Mouse (Mus musculus): ENCODE results near the gene Klf7. TPM values are rescaled to one million over a fixed set of nuclear protein-coding genes. Genes with fewer than 3 reads are reported as not detected.

The Klf7 gene
- 14.5 and 16.2 TPM in 2 replicates for polyA plus RNA-seq (2014; fragmentation: Nextera tagmentation; extraction: Ambion mirVana)

DNA sequence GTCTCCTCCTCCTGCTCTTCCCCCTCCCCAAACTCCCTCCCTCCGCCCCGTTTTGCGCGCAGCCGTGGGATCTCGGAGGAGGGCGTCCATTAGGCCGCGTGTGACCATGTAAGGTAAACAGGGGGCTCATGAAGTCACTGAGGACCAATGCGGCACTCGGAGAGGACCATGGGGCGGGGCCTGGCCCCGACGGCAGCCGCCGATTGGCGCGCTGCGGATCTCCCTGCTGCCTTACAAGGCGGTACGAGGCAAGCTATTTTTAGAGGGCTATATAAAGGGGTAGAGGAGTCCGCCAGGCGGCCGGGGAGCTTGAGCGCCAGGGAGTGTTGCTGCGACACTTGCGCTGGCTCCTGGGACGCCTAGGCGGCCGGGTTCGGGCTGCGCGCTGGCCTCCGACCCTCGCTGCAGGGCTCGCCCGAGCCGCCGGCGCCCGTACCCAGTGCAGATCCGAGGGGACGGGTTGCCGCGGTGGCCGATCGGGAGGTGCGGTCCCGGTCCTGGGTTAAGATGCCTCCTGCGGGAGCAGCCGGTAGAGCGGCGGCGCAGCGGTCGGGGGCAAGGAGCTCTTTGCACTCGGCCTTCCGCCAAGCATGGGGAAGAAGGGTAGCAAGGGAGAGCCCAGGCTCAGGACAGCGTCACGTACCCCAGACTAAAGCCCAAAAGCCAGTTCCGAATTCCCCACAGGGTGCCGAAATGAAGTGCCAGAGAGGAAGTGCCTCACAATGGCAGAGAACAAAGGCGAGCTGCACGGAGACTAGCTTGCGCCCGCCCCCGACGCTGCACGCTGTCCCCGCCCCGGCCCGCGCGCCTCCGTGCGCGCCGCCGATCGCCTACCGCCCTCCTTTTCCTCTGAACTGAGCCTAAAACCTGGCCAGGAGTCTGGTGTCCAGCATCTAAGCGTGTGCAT lies at the start of gene Klf7:
Gene Klf7 (minus strand): TSS at position 724 of the 907 bp plus-strand sequence.
- WGBS (ENCODE audit: insufficient replicate concordance), result under 1% methylated on average over 80 of the region's 82 CpGs
- H3K9ac ChIP-seq (ENCODE audit: low read depth, low read length), result peak within 1 kb of the TSS; percentile 100
- H3K27me3 ChIP-seq (ENCODE audit: control insufficient read depth, insufficient read depth, low read length), result no peaks in the 10 kb centered on the region
- 0 out of 2 replicates have a peak, but pooled peaks cover 3% of the 10 kb centered on the region for H3K4me1 ChIP-seq (ENCODE audit: control insufficient read depth, insufficient read depth, low read length)
- H3K36me3 ChIP-seq (ENCODE audit: control insufficient read depth, insufficient read depth, low read length), result no peaks in the 10 kb centered on the region
- peak; percentile 98 for ATAC-seq (replicated peaks; ENCODE audit: insufficient number of reproducible peaks, low FRiP score, low TSS enrichment)
- no peaks in the 10 kb centered on the region for H3K9me3 ChIP-seq (replicated peaks; ENCODE audit: control insufficient read depth, low read length)
- peak within 1 kb of the TSS; percentile 84 for H3K4me2 ChIP-seq
- peak within 1 kb of the TSS; percentile 82 for H3K4me3 ChIP-seq (ENCODE audit: low read depth, low read length)
- peak within 1 kb of the TSS; percentile 100 for H3K27ac ChIP-seq (ENCODE audit: low read depth, low read length)

GRCm38 (mm10) chr1:64164526-64165062 lies 42.5 kb upstream of the Klf7 start:
- Histone ChIP-seq H3K4me1 (ENCODE audit: control insufficient read depth, insufficient read depth, low read length) (no peaks in the 10 kb centered on the region), H3K27me3 (ENCODE audit: control insufficient read depth, insufficient read depth, low read length) (no peaks in the 10 kb centered on the region), H3K9me3 (replicated peaks; ENCODE audit: control insufficient read depth, low read length) (no peaks in the 10 kb centered on the region), H3K27ac (ENCODE audit: low read depth, low read length) (no peak overlapping the region), H3K9ac (ENCODE audit: low read depth, low read length) (no peak overlapping the region), H3K4me3 (ENCODE audit: low read depth, low read length) (no peak overlapping the region), H3K4me2 (no peak overlapping the region), H3K36me3 (ENCODE audit: control insufficient read depth, insufficient read depth, low read length) (no peaks in the 10 kb centered on the region)
- 75% methylated on average over 5 of the region's 5 CpGs for WGBS (ENCODE audit: insufficient replicate concordance)
- no peak for ATAC-seq (replicated peaks; ENCODE audit: insufficient number of reproducible peaks, low FRiP score, low TSS enrichment)

DNA sequence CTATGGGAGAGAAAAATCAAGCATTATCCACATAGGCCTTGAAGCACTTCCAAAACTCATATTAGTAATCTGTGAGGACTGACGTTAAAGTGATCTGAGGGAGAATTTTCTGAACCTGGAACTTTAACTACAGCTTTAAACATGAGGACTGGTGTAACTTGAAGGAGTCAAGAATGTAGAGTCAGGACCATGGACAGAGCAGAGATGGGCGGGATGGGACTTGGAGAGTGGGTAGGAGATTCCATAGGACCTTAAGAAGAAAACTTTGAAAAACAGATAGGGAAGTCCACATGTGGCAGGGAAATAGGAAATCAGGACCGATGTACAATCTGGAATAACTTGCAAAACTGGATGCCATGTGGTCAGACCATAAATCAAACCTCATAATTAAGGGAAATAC lies 36.7 kb upstream of the Klf7 start:
- no peak for ATAC-seq (replicated peaks; ENCODE audit: insufficient number of reproducible peaks, low FRiP score, low TSS enrichment)

DNA sequence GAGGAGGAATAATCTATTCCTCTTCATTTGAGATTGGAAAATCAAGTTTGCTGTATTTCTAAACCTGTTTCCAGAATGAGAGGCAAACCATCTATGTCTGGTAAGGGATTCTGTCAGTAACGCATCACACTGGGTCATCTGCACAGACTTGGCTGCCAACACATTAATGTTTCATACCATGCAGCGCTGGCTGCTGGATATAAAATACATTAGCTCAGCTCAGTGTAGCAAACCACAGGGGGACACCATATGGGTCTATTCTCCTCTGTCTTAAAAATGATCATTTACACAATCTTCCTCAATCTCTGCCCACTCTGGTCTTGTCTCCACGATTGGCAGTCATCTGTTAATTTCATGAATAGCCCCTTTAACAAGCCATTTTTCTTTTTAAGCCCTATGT lies 27.1 kb upstream of the Klf7 start:
- no peak overlapping the region for H3K27ac ChIP-seq (ENCODE audit: low read depth, low read length)
- 81% methylated on average over 3 of the region's 3 CpGs for WGBS (ENCODE audit: insufficient replicate concordance)
- H3K4me1 ChIP-seq (ENCODE audit: control insufficient read depth, insufficient read depth, low read length), result no peaks in the 10 kb centered on the region
- H3K4me2 ChIP-seq, result no peak overlapping the region
- no peaks in the 10 kb centered on the region for H3K27me3 ChIP-seq (ENCODE audit: control insufficient read depth, insufficient read depth, low read length)
- no peaks in the 10 kb centered on the region for H3K36me3 ChIP-seq (ENCODE audit: control insufficient read depth, insufficient read depth, low read length)
- ATAC-seq (replicated peaks; ENCODE audit: insufficient number of reproducible peaks, low FRiP score, low TSS enrichment), result no peak
- H3K4me3 ChIP-seq (ENCODE audit: low read depth, low read length), result no peak overlapping the region
- H3K9ac ChIP-seq (ENCODE audit: low read depth, low read length), result no peak overlapping the region
- H3K9me3 ChIP-seq (replicated peaks; ENCODE audit: control insufficient read depth, low read length), result no peaks in the 10 kb centered on the region

More for the DNA sequence above, 36.7 kb upstream of the Klf7 start:
- Histone ChIP-seq H3K4me2 (no peak overlapping the region), H3K9me3 (replicated peaks; ENCODE audit: control insufficient read depth, low read length) (no peaks in the 10 kb centered on the region), H3K27ac (ENCODE audit: low read depth, low read length) (no peak overlapping the region), H3K36me3 (ENCODE audit: control insufficient read depth, insufficient read depth, low read length) (no peaks in the 10 kb centered on the region), H3K4me3 (ENCODE audit: low read depth, low read length) (no peak overlapping the region), H3K9ac (ENCODE audit: low read depth, low read length) (no peak overlapping the region), H3K4me1 (ENCODE audit: control insufficient read depth, insufficient read depth, low read length) (no peaks in the 10 kb centered on the region), H3K27me3 (ENCODE audit: control insufficient read depth, insufficient read depth, low read length) (no peaks in the 10 kb centered on the region)
- 43% methylated on average over 3 of the region's 3 CpGs for WGBS (ENCODE audit: insufficient replicate concordance)

GRCm38 (mm10) chr1:64142691-64143445 lies 20.8 kb upstream of the Klf7 start:
- Histone ChIP-seq H3K4me2 (no peak overlapping the region), H3K27ac (ENCODE audit: low read depth, low read length) (no peak overlapping the region), H3K4me3 (ENCODE audit: low read depth, low read length) (no peak overlapping the region), H3K4me1 (ENCODE audit: control insufficient read depth, insufficient read depth, low read length) (peaks cover 3% of the 10 kb centered on the region; the same call in 1 of the 2 replicates), H3K9me3 (replicated peaks; ENCODE audit: control insufficient read depth, low read length) (no peaks in the 10 kb centered on the region), H3K27me3 (ENCODE audit: control insufficient read depth, insufficient read depth, low read length) (no peaks in the 10 kb centered on the region), H3K9ac (ENCODE audit: low read depth, low read length) (no peak overlapping the region), H3K36me3 (ENCODE audit: control insufficient read depth, insufficient read depth, low read length) (no peaks in the 10 kb centered on the region)
- 68% methylated on average over 6 of the region's 6 CpGs for WGBS (ENCODE audit: insufficient replicate concordance)
- ATAC-seq (replicated peaks; ENCODE audit: insufficient number of reproducible peaks, low FRiP score, low TSS enrichment), result no peak

GRCm38 (mm10) chr1:64134439-64134838 lies 12.4 kb upstream of the Klf7 start:
- Histone ChIP-seq H3K9ac (ENCODE audit: low read depth, low read length) (no peak overlapping the region), H3K27me3 (ENCODE audit: control insufficient read depth, insufficient read depth, low read length) (no peaks in the 10 kb centered on the region), H3K9me3 (replicated peaks; ENCODE audit: control insufficient read depth, low read length) (no peaks in the 10 kb centered on the region), H3K4me1 (ENCODE audit: control insufficient read depth, insufficient read depth, low read length) (no peaks in the 10 kb centered on the region), H3K4me2 (no peak overlapping the region), H3K36me3 (ENCODE audit: control insufficient read depth, insufficient read depth, low read length) (no peaks in the 10 kb centered on the region), H3K27ac (ENCODE audit: low read depth, low read length) (no peak overlapping the region), H3K4me3 (ENCODE audit: low read depth, low read length) (no peak overlapping the region)
- ATAC-seq (replicated peaks; ENCODE audit: insufficient number of reproducible peaks, low FRiP score, low TSS enrichment), result no peak
- WGBS (ENCODE audit: insufficient replicate concordance), result 66% methylated on average over 1 of the region's 1 CpGs

- Histone ChIP-seq H3K9me3 (replicated peaks; ENCODE audit: control insufficient read depth, low read length) (no peaks in the 10 kb centered on the region), H3K4me2 (no peak overlapping the region), H3K9ac (ENCODE audit: low read depth, low read length) (no peak overlapping the region), H3K36me3 (ENCODE audit: control insufficient read depth, insufficient read depth, low read length) (no peaks in the 10 kb centered on the region), H3K27ac (ENCODE audit: low read depth, low read length) (no peak overlapping the region), H3K4me1 (ENCODE audit: control insufficient read depth, insufficient read depth, low read length) (no peaks in the 10 kb centered on the region), H3K4me3 (ENCODE audit: low read depth, low read length) (no peak overlapping the region), H3K27me3 (ENCODE audit: control insufficient read depth, insufficient read depth, low read length) (no peaks in the 10 kb centered on the region)
- whole genome bisulfite sequencing (ENCODE audit: insufficient replicate concordance), result 72% methylated on average over 2 of the region's 2 CpGs
- no peak for ATAC-seq (replicated peaks; ENCODE audit: insufficient number of reproducible peaks, low FRiP score, low TSS enrichment)
These were observed 4.7 kb upstream of the Klf7 start for GRCm38 (mm10) chr1:64126822-64127221.

GRCm38 (mm10) chr1:64122466-64122830 lies 366 bp upstream of the Klf7 start:
- H3K27me3 ChIP-seq (ENCODE audit: control insufficient read depth, insufficient read depth, low read length), result no peaks in the 10 kb centered on the region
- no peaks in the 10 kb centered on the region for H3K36me3 ChIP-seq (ENCODE audit: control insufficient read depth, insufficient read depth, low read length)
- H3K27ac ChIP-seq (ENCODE audit: low read depth, low read length), result peak overlapping the region; percentile 100
- peak overlapping the region; percentile 82 for H3K4me3 ChIP-seq (ENCODE audit: low read depth, low read length)
- ATAC-seq (replicated peaks; ENCODE audit: insufficient number of reproducible peaks, low FRiP score, low TSS enrichment), result no peak
- H3K4me2 ChIP-seq, result peak overlapping the region; percentile 84
- H3K9me3 ChIP-seq (replicated peaks; ENCODE audit: control insufficient read depth, low read length), result no peaks in the 10 kb centered on the region
- 0 out of 2 replicates have a peak, but pooled peaks cover 3% of the 10 kb centered on the region for H3K4me1 ChIP-seq (ENCODE audit: control insufficient read depth, insufficient read depth, low read length)
- peak overlapping the region; percentile 100 for H3K9ac ChIP-seq (ENCODE audit: low read depth, low read length)
- 24% methylated on average over 9 of the region's 9 CpGs for WGBS (ENCODE audit: insufficient replicate concordance)

Measured in heart, embryonic 11.5 days (tissue).